Mouse (Mus musculus): ENCODE measurements around the gene Plekhh3. TPM values are rescaled to one million over a fixed set of nuclear protein-coding genes. Genes with fewer than 3 reads are reported as not detected.

The Plekhh3 gene
- polyA plus RNA-seq, 1 experiment from 2014 or later: 22.1 TPM

DNA sequence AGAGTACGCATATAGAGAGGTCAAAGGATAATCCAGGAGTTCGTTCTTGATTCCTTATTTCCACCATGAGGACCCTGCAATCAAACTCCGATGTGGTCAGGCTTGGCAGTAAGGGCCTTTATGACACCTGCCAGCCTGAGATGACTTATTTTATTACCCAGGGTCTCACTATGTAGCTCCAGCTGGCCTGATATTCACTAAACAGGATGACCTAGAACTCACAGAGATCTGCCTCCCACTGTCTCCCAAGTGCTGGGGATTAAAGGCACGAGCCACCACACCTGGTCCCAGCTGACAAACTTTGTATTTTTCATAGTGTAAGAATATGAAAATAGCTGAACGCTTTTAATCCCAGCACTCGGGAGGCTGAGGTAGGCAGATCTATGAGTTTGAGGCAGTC is 16.0 kb downstream of the Plekhh3 start:
- H3K4me1 ChIP-seq: peaks cover 10% of the 10 kb centered on the region
- no peak for ATAC-seq (ENCODE audit: insufficient number of reproducible peaks, low FRiP score, low TSS enrichment, low read depth)
- H3K9ac ChIP-seq: no peak overlapping the region
- H3K27ac ChIP-seq: no peak overlapping the region
- H3K4me2 ChIP-seq: no peak overlapping the region
- H3K9me3 ChIP-seq: no peaks in the 10 kb centered on the region
- H3K27me3 ChIP-seq: no peaks in the 10 kb centered on the region
- no peaks in the 10 kb centered on the region; the same call in 1 of the 2 replicates for H3K36me3 ChIP-seq
- no peak overlapping the region for H3K4me3 ChIP-seq
- WGBS: 66% methylated on average over 6 of the region's 6 CpGs

DNA sequence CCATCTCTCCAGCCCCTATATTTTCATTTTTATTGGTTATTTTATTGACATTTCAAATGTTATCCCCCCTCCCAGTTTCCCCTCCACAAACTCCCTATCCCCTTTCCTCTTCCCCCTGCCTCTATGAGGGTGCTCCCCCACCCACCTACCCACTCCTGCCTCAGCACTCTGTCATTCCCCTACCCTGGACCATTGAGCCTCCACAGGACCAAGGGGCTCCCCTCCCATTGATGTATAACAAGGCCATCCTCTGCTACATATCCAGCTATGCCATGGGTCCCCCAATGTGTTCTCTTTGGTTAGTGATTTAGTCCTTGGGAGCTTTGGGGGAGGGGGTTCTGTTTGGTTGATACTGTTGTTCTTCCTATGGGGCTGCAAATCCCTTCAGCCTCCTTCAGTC is 16.5 kb downstream of the Plekhh3 start:
- Histone ChIP-seq H3K27ac (no peak overlapping the region), H3K9me3 (no peaks in the 10 kb centered on the region), H3K27me3 (no peaks in the 10 kb centered on the region), H3K4me2 (no peak overlapping the region), H3K4me1 (peaks cover 10% of the 10 kb centered on the region), H3K4me3 (no peak overlapping the region), H3K36me3 (no peaks in the 10 kb centered on the region; the same call in 1 of the 2 replicates), H3K9ac (no peak overlapping the region)
- no peak for ATAC-seq (ENCODE audit: insufficient number of reproducible peaks, low FRiP score, low TSS enrichment, low read depth)

DNA sequence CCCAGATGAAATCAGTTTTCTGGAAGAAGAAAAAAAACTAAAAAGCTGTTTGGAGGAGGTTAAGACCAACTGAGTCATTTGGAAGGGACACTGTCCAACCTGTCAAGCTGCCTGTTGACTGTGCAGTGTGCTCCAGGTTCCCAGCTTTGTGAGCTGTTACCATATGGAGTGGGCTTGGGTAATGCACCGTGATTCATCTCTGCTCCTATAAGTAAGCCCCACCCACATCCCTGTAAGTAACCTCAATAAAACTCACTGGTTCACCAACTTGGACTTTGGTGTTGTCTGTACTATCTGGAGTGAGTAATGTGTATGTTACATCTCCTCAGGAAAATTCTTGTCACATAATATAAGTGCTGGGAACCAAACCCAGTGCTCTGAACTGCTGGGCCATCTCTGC is 18.3 kb downstream of the Plekhh3 start:
- H3K4me1 ChIP-seq: peaks cover 20% of the 10 kb centered on the region
- no peak overlapping the region for H3K4me2 ChIP-seq
- 41% methylated on average over 1 of the region's 1 CpGs for WGBS
- H3K36me3 ChIP-seq: no peaks in the 10 kb centered on the region
- no peak overlapping the region for H3K9ac ChIP-seq
- H3K9me3 ChIP-seq: no peaks in the 10 kb centered on the region
- no peaks in the 10 kb centered on the region for H3K27me3 ChIP-seq
- ATAC-seq (ENCODE audit: insufficient number of reproducible peaks, low FRiP score, low TSS enrichment, low read depth): no peak
- H3K4me3 ChIP-seq: no peak overlapping the region
- no peak overlapping the region for H3K27ac ChIP-seq

DNA sequence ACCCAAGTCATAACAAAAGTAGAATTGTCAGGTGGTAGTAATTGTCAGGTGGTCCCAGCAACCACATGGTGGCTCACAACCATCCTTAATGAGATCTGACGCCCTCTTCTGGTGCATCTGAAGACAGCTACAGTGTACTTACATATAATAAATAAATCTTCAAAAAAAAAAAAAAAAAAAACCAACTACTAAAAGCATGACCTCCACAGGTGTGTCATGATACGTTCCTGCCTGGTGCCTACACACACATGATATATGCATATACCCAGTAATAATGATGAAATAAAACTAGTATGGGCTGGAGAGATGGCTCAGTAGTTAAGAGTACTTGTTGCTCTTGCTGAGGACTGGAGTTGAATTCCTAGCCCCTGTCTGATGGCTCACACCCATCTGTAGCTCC is 20.1 kb downstream of the Plekhh3 start:
- H3K4me3 ChIP-seq: no peak overlapping the region
- no peaks in the 10 kb centered on the region for H3K27me3 ChIP-seq
- H3K4me2 ChIP-seq: no peak overlapping the region
- H3K9ac ChIP-seq: no peak overlapping the region
- H3K4me1 ChIP-seq: peaks cover 16% of the 10 kb centered on the region
- H3K36me3 ChIP-seq: no peaks in the 10 kb centered on the region
- ATAC-seq (ENCODE audit: insufficient number of reproducible peaks, low FRiP score, low TSS enrichment, low read depth): no peak
- no peaks in the 10 kb centered on the region for H3K9me3 ChIP-seq
- H3K27ac ChIP-seq: no peak overlapping the region
- WGBS: 49% methylated on average over 2 of the region's 2 CpGs

DNA sequence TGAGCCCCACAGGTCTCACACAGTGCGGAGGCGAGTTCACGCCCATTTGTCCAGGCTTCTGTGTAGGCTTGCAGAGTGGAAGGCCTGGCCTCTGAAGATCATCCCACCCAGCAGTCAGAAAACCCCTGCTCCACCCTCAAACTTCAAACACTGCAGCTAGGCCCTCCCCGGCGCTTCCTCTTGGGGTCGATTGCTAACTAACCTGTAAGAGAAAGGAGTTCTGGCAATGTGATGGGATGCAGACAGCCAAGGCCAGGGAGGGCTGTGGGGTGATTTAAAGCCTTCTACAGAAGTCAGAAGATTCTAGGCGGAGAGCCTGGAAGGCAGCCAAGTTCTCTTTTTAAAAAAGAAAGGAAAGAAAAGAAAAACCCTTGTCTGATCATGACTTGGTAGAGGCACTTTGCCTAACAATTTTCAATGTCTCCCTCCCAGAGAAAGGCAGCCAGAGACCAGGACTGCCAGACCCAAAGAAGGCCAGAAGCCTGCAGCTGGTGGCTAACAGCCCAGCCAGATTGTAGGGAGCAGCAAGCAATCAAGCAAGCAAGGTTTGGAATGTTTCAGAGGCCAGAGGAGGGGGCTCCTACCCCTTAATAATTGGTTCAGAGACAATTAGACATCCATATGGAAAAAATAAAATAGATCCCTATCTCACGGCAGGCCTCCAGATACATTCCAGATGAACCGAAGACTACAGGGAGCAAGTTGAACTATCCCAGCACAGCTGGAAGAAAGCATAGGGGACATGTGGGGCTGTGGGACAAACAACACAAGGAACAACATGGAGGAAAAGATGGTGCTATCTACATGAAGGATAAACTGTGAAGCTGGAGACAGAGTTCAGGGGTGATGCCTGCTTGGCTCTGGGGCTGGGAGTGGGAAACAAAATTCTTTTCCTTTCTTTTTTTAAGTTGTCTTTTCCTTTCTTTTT is 21.7 kb downstream of the Plekhh3 start:
- Histone ChIP-seq H3K36me3 (no peaks in the 10 kb centered on the region), H3K4me3 (no peak overlapping the region), H3K9ac (no peak overlapping the region), H3K27ac (peak overlapping the region; percentile 86), H3K4me2 (no peak overlapping the region), H3K4me1 (peaks cover 11% of the 10 kb centered on the region), H3K9me3 (no peaks in the 10 kb centered on the region), H3K27me3 (no peaks in the 10 kb centered on the region)
- WGBS: 15% methylated on average over 9 of the region's 9 CpGs
- ATAC-seq (ENCODE audit: insufficient number of reproducible peaks, low FRiP score, low TSS enrichment, low read depth): peak; percentile 83

DNA sequence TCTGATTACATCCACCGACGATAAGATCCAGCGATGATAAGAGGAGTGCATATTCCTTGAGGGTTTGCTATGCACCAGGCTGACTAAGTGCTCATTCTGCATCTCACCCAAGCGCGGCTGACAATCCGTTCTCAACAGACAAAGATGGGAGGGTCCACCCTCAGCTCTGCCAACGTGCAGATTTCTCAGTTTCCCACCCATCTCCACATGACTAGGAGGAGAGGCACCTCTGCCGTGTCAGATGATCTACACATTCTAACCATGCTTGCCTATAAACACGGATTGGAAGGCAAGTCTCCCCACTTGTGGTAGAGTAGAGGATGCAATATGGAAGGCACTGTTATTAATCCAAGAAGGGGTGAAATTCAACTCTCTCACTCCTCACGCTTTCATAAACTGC is 22.4 kb downstream of the Plekhh3 start:
- Histone ChIP-seq H3K9me3 (no peaks in the 10 kb centered on the region), H3K27ac (peak overlapping the region; percentile 86), H3K4me2 (no peak overlapping the region), H3K27me3 (no peaks in the 10 kb centered on the region), H3K9ac (no peak overlapping the region), H3K4me1 (peaks cover 14% of the 10 kb centered on the region), H3K4me3 (no peak overlapping the region), H3K36me3 (no peaks in the 10 kb centered on the region)
- 46% methylated on average over 10 of the region's 10 CpGs for WGBS
- no peak for ATAC-seq (ENCODE audit: insufficient number of reproducible peaks, low FRiP score, low TSS enrichment, low read depth)

DNA sequence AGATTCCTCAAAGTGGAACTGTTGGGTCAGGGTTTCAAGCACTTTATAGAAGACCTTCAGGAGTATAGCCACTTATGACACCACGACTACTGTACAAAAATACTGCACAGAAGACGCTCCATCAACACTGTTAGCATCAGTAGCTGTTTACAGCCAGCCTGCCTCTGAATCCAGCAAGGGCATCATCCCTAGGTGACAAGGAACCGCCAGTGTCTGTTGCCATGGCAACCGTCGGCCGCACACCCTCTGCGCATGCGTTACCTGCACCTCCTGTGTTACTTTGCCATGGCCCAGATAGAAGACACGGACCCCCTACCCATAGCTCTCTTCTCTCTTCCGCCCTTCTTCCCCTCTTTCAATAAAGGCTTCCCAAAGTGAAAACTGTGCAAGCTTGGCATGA is 24.8 kb downstream of the Plekhh3 start:
- H3K27me3 ChIP-seq: no peaks in the 10 kb centered on the region
- 31% methylated on average over 10 of the region's 10 CpGs for WGBS
- H3K4me3 ChIP-seq: no peak overlapping the region
- no peak overlapping the region for H3K4me2 ChIP-seq
- no peak overlapping the region for H3K9ac ChIP-seq
- no peaks in the 10 kb centered on the region for H3K36me3 ChIP-seq
- no peak overlapping the region for H3K27ac ChIP-seq
- peaks cover 15% of the 10 kb centered on the region for H3K4me1 ChIP-seq
- H3K9me3 ChIP-seq: no peaks in the 10 kb centered on the region
- no peak for ATAC-seq (ENCODE audit: insufficient number of reproducible peaks, low FRiP score, low TSS enrichment, low read depth)

DNA sequence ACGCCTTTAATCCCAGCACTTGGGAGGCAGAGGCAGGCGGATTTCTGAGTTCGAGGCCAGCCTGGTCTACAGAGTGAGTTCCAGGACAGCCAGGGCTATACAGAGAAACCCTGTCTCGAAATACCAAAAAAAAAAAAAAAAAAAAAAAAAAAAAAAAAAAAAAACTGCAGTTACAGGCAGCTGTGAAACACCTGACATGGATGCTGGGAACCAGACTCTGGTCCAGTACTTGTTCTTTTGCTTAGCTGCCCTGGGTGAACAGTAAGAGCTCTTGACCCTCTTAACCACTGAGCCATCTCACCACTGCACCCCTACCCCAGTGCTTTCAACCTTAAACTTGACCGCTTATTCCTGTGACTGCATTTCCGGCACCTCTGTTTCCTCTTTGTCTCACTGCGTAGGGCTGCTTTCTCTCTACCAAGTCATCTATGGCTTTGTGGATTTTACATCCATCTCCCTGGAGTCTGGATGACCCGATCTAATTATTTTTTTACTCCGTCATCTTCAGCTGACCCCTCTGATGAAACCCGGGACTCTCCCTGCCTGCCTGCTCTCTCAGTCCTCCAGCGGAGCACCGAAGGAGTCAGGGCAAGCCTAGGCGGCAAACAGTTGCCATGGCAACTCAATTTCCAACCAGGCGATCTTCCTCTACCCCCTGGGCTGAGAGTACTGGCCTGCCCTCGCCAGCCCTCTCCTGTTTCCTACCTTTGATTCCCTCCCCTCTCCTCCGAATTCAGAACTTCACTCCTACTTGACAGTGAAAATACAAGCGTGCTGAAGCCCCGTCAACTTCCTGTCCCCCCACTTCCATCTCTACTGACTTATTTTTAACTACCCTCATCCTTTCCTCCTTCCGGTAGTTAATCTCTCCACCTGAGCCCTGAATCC is 27.6 kb downstream of the Plekhh3 start:
- peak overlapping the region; percentile 36 for H3K4me2 ChIP-seq
- WGBS: 23% methylated on average over 19 of the region's 19 CpGs
- no peaks in the 10 kb centered on the region for H3K9me3 ChIP-seq
- H3K4me1 ChIP-seq: peaks cover 16% of the 10 kb centered on the region; the same call in 1 of the 2 replicates
- H3K27me3 ChIP-seq: peaks cover 4% of the 10 kb centered on the region; the same call in 1 of the 2 replicates
- no peak for ATAC-seq (ENCODE audit: insufficient number of reproducible peaks, low FRiP score, low TSS enrichment, low read depth)
- H3K27ac ChIP-seq: no peak overlapping the region
- no peaks in the 10 kb centered on the region for H3K36me3 ChIP-seq
- H3K9ac ChIP-seq: no peak overlapping the region
- H3K4me3 ChIP-seq: peak overlapping the region; percentile 16

DNA sequence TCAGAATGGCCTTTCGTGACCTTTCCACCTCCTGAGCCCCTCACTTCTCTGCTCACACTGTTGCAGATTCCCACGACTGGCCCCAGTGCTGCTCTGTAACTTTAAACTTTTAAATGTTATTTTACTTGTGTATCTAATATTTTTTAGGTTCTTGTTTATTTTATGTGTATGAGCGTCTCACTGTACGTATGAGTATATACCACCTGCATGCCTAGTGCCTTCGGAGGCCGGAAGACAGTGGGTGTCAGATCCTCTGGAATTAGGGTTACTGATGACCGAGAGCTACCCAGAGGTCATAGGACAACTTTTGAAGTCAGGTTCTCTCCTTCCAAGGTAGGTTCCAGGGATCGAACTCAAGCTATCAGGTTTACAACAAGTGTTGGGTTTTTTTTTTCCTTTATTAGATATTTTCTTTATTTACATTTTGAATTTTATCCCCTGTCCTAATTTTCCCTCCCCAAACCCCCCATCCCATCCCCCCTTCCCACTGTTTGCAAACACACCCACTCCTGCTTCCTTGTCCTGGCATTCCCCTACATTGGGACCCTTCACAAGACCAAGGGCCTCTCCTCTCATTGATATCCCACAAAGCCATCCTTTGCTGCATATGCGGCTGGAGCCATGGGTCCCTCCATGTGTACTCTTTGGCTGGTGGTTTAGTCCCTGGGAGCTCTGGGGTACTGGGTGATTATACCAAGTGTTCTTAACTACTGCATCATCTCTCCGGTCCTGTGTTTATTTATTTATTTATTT is 28.8 kb downstream of the Plekhh3 start:
- H3K27me3 ChIP-seq: peaks cover 4% of the 10 kb centered on the region; the same call in 1 of the 2 replicates
- no peaks in the 10 kb centered on the region for H3K9me3 ChIP-seq
- no peaks in the 10 kb centered on the region for H3K36me3 ChIP-seq
- no peak overlapping the region for H3K4me3 ChIP-seq
- H3K4me1 ChIP-seq: peaks cover 16% of the 10 kb centered on the region; the same call in 1 of the 2 replicates
- no peak overlapping the region for H3K9ac ChIP-seq
- 87% methylated on average over 10 of the region's 10 CpGs for WGBS
- H3K27ac ChIP-seq: no peak overlapping the region
- no peak overlapping the region for H3K4me2 ChIP-seq
- no peak for ATAC-seq (ENCODE audit: insufficient number of reproducible peaks, low FRiP score, low TSS enrichment, low read depth)

DNA sequence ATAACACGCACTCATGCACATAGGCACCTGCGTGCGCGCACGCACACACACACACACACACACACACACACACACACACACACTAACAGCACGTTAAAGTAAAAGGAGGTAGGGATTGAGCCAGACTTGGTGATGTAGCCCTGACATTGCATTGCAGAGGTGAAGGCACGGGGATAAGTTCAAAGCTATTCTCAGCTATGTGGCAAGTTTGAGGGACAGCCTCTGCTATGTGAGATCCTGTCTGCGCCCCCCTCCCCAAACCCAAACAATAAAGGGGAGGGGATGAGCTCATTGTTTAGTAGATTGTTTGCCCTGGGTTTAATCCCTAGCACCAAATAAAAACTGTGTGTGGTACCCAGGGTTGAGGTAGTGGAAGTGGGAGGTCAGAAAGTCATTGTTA is 30.1 kb downstream of the Plekhh3 start:
- H3K9me3 ChIP-seq: no peaks in the 10 kb centered on the region
- H3K4me2 ChIP-seq: no peak overlapping the region
- WGBS: 84% methylated on average over 8 of the region's 8 CpGs
- no peak overlapping the region for H3K9ac ChIP-seq
- no peak overlapping the region for H3K27ac ChIP-seq
- H3K4me3 ChIP-seq: no peak overlapping the region
- H3K4me1 ChIP-seq: peaks cover 16% of the 10 kb centered on the region; the same call in 1 of the 2 replicates
- peaks cover 4% of the 10 kb centered on the region; the same call in 1 of the 2 replicates for H3K27me3 ChIP-seq
- no peak for ATAC-seq (ENCODE audit: insufficient number of reproducible peaks, low FRiP score, low TSS enrichment, low read depth)
- H3K36me3 ChIP-seq: no peaks in the 10 kb centered on the region

DNA sequence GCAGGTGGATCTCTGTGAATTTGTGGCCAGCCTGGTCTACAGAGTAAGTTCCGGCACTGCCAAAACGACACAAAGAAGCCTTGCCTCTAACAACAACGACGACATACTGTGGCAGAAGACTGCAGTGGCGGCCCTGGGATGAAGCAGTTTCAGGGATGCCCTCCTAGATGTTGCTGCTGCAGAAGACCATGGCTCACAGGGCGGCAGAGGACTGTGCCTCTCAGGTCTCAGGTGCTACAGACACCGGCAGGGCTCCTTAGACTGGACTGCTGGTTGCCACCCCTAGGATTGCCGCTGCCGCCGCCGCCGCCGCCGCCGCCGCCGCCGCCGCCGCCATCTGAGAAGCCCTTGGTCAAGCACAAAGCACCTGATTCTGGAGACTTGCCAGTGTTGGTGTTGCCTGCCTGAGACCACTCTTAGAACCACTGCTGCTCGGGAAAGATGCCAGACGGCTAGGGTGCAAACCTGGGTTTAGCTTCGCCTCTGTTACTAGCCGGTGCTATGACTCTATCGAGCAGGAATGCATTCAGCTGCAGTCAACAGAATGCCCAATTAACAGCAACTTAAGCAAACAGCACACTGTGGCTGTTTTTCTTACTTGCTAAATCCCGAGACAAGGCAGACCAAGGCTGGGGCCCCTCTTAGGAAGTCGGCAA is 30.9 kb downstream of the Plekhh3 start:
- peak overlapping the region; percentile 28 for H3K4me3 ChIP-seq
- H3K36me3 ChIP-seq: no peaks in the 10 kb centered on the region
- H3K9me3 ChIP-seq: no peaks in the 10 kb centered on the region
- no peak for ATAC-seq (ENCODE audit: insufficient number of reproducible peaks, low FRiP score, low TSS enrichment, low read depth)
- WGBS: 37% methylated on average over 27 of the region's 27 CpGs
- 0 out of 2 replicates have a peak overlapping the region, but pooled peaks have one; percentile 14 for H3K9ac ChIP-seq
- H3K4me2 ChIP-seq: peak overlapping the region; percentile 50
- peaks cover 4% of the 10 kb centered on the region; the same call in 1 of the 2 replicates for H3K27me3 ChIP-seq
- H3K27ac ChIP-seq: no peak overlapping the region
- H3K4me1 ChIP-seq: peaks cover 16% of the 10 kb centered on the region; the same call in 1 of the 2 replicates
